Mouse (Mus musculus) lung, embryonic 14.5 days (tissue): ENCODE measurements around the gene Carmil2. TPM values are rescaled to one million over a fixed set of nuclear protein-coding genes. Genes with fewer than 3 reads are reported as not detected.

Experiments used
- ATAC-seq: fragments of 200-750 bp; cut with Nextera tagmentation; 2 replicates; pipeline ENCODE4 v1.8.0; 2017; ENCODE audit warnings: mild to moderate bottlenecking, moderate TSS enrichment, moderate library complexity; ENCODE audit not compliant: insufficient read depth
- DNase-seq: peaks from one replicate; pipeline ENCODE4 v3.0.0-alpha.2; 2015
- H3K27ac ChIP-seq: fragments of 300-500 bp; sonication (generic); 2 replicates; pipeline ENCODE4 v1.5.1; 2014; ENCODE audit warnings: low read depth, mild to moderate bottlenecking, moderate library complexity
- H3K27me3 ChIP-seq: fragments of 300-500 bp; sonication (generic); 2 replicates; pipeline ENCODE4 v1.6.1; 2014; ENCODE audit warnings: low read length, control low read depth; ENCODE audit not compliant: insufficient read depth
- H3K36me3 ChIP-seq: fragments of 300-500 bp; sonication (generic); 2 replicates; pipeline ENCODE4 v1.6.1; 2014; ENCODE audit warnings: control low read depth; ENCODE audit not compliant: insufficient read depth
- H3K4me1 ChIP-seq: fragments of 300-500 bp; sonication (generic); 2 replicates; pipeline ENCODE4 v1.6.1; 2014; ENCODE audit warnings: antibody characterized with exemption, control low read depth; ENCODE audit not compliant: insufficient read depth
- H3K4me2 ChIP-seq: fragments of 300-500 bp; sonication (generic); 2 replicates; pipeline ENCODE4 v1.6.1; 2014; ENCODE audit warnings: mild to moderate bottlenecking
- H3K4me3 ChIP-seq: fragments of 300-500 bp; sonication (generic); 2 replicates; pipeline ENCODE4 v1.5.1; 2014; ENCODE audit warnings: low read depth, low read length
- H3K9ac ChIP-seq: fragments of 300-500 bp; sonication (generic); 2 replicates; pipeline ENCODE4 v1.6.1; 2014
- H3K9me3 ChIP-seq: fragments of 300-500 bp; sonication (generic); 2 replicates; pipeline ENCODE4 v1.6.1; 2016; ENCODE audit warnings: low read depth, low read length, control low read depth
- CTCF ChIP-seq: IDR thresholded peaks from 2 replicates; pipeline ENCODE4 v1.5.1; 2016; ENCODE audit warnings: antibody characterized with exemption, low read depth
- WGBS: fragments of 180-500 bp; shearing (Covaris S2); extraction: QIAGEN DNeasy Blood & Tissue Kit; methylation state at CpG from one replicate; pipeline ENCODE4 v1.1.7; 2014; 5-methylcytosine and 5-hydroxymethylcytosine counted together
- polyA plus RNA-seq: library from polyadenylated mRNA; unstranded; fragments of >200 nt; fragmentation: Nextera tagmentation; extraction: Ambion mirVana; gene quantifications from 2 replicates; pipeline ENCODE4 v1.2.1, GENCODE M21; 2014

Gene Carmil2
- polyA plus RNA-seq: 0.70 and 1.1 TPM in 2 replicates

GRCm38 (mm10) chr8:105685796-105686308, at the start of gene Carmil2:
Gene Carmil2 (plus strand): TSS chr8:105686274.
- 0 out of 2 replicates have a peak within 1 kb of the TSS, but pooled peaks have one; percentile 5 for H3K9ac ChIP-seq
- H3K4me2 ChIP-seq: peak within 1 kb of the TSS; percentile 46
- no peak within 1 kb of the TSS for H3K4me3 ChIP-seq
- peak; percentile 59 for DNase-seq
- H3K36me3 ChIP-seq: peaks cover 36% of the 10 kb centered on the region
- no peaks in the 10 kb centered on the region for H3K9me3 ChIP-seq
- H3K27me3 ChIP-seq: no peaks in the 10 kb centered on the region
- H3K4me1 ChIP-seq: no peaks in the 10 kb centered on the region
- peak; percentile 64 for ATAC-seq
- peak; percentile 80 for TF ChIP-seq CTCF
- no peak within 1 kb of the TSS for H3K27ac ChIP-seq
- 8% methylated on average over 26 of the region's 26 CpGs for WGBS

GRCm38 (mm10) chr8:105636963-105637510, 49.0 kb upstream of the Carmil2 start, which contains the start of gene Agrp:
Gene Agrp (minus strand): TSS chr8:105637393.
- DNase-seq (peak; percentile 68), ATAC-seq (peak; percentile 33; the same call in 1 of the 2 replicates)
- Histone ChIP-seq H3K27ac (peak within 1 kb of the TSS; percentile 100), H3K4me3 (peak within 1 kb of the TSS; percentile 94), H3K4me1 (0 out of 2 replicates have a peak, but pooled peaks cover 10% of the 10 kb centered on the region), H3K9me3 (no peaks in the 10 kb centered on the region), H3K4me2 (peak within 1 kb of the TSS; percentile 73), H3K27me3 (no peaks in the 10 kb centered on the region), H3K9ac (peak within 1 kb of the TSS; percentile 99), H3K36me3 (peaks cover 6% of the 10 kb centered on the region; the same call in 1 of the 2 replicates)
- peak; percentile 1; the same call in 1 of the 2 replicates for TF ChIP-seq CTCF
- WGBS: under 1% methylated on average over 63 of the region's 63 CpGs

- TF ChIP-seq CTCF: no peak
Measured at GRCm38 (mm10) chr8:105637601-105638041, 48.5 kb upstream of the Carmil2 start.

GRCm38 (mm10) chr8:105638510-105638909, 47.6 kb upstream of the Carmil2 start:
- TF ChIP-seq CTCF: no peak
- 0 out of 2 replicates have a peak overlapping the region, but pooled peaks have one; percentile 100 for H3K27ac ChIP-seq
- peak overlapping the region; percentile 94 for H3K4me3 ChIP-seq
- ATAC-seq (no peak), DNase-seq (no peak)
- 0 out of 2 replicates have a peak, but pooled peaks cover 10% of the 10 kb centered on the region for H3K4me1 ChIP-seq
- peaks cover 7% of the 10 kb centered on the region for H3K36me3 ChIP-seq
- H3K9ac ChIP-seq: peak overlapping the region; percentile 99
- H3K9me3 ChIP-seq: no peaks in the 10 kb centered on the region
- H3K27me3 ChIP-seq: no peaks in the 10 kb centered on the region
- H3K4me2 ChIP-seq: peak overlapping the region; percentile 73
- WGBS: 79% methylated on average over 4 of the region's 4 CpGs

More at GRCm38 (mm10) chr8:105637601-105638041, 48.5 kb upstream of the Carmil2 start:
- peak; percentile 71 for DNase-seq
- H3K9ac ChIP-seq: peak overlapping the region; percentile 99
- peaks cover 6% of the 10 kb centered on the region; the same call in 1 of the 2 replicates for H3K36me3 ChIP-seq
- no peaks in the 10 kb centered on the region for H3K27me3 ChIP-seq
- WGBS: under 1% methylated on average over 11 of the region's 11 CpGs
- H3K4me3 ChIP-seq: peak overlapping the region; percentile 94
- H3K9me3 ChIP-seq: no peaks in the 10 kb centered on the region
- 0 out of 2 replicates have a peak, but pooled peaks cover 10% of the 10 kb centered on the region for H3K4me1 ChIP-seq
- ATAC-seq: no peak
- H3K4me2 ChIP-seq: peak overlapping the region; percentile 73
- H3K27ac ChIP-seq: peak overlapping the region; percentile 100

GRCm38 (mm10) chr8:105639835-105640234, 46.2 kb upstream of the Carmil2 start:
- ATAC-seq: no peak
- H3K9ac ChIP-seq: no peak overlapping the region
- no peak overlapping the region for H3K27ac ChIP-seq
- 0 out of 2 replicates have a peak, but pooled peaks cover 10% of the 10 kb centered on the region for H3K4me1 ChIP-seq
- no peaks in the 10 kb centered on the region for H3K9me3 ChIP-seq
- no peaks in the 10 kb centered on the region for H3K27me3 ChIP-seq
- DNase-seq: no peak
- no peak overlapping the region for H3K4me2 ChIP-seq
- no peak overlapping the region for H3K4me3 ChIP-seq
- no peak for TF ChIP-seq CTCF
- WGBS: 78% methylated on average over 1 of the region's 1 CpGs
- peaks cover 18% of the 10 kb centered on the region for H3K36me3 ChIP-seq

- no peak overlapping the region for H3K4me3 ChIP-seq
- H3K36me3 ChIP-seq: peaks cover 24% of the 10 kb centered on the region
- no peak for TF ChIP-seq CTCF
- H3K9ac ChIP-seq: no peak overlapping the region
- no peak for ATAC-seq
- no peak overlapping the region for H3K27ac ChIP-seq
- no peaks in the 10 kb centered on the region for H3K9me3 ChIP-seq
- H3K4me2 ChIP-seq: no peak overlapping the region
- 0 out of 2 replicates have a peak, but pooled peaks cover 10% of the 10 kb centered on the region for H3K4me1 ChIP-seq
- H3K27me3 ChIP-seq: no peaks in the 10 kb centered on the region
- WGBS: 64% methylated on average over 2 of the region's 2 CpGs
- peak; percentile 72 for DNase-seq
Measured at GRCm38 (mm10) chr8:105640511-105640910, 45.6 kb upstream of the Carmil2 start.

GRCm38 (mm10) chr8:105645205-105645604, 40.9 kb upstream of the Carmil2 start:
- TF ChIP-seq CTCF: no peak
- no peak overlapping the region for H3K27ac ChIP-seq
- peaks cover 50% of the 10 kb centered on the region for H3K36me3 ChIP-seq
- WGBS: 100% methylated on average over 1 of the region's 1 CpGs
- no peaks in the 10 kb centered on the region for H3K27me3 ChIP-seq
- H3K4me2 ChIP-seq: no peak overlapping the region
- no peak overlapping the region for H3K4me3 ChIP-seq
- no peaks in the 10 kb centered on the region for H3K9me3 ChIP-seq
- no peak overlapping the region for H3K9ac ChIP-seq
- DNase-seq: no peak
- no peaks in the 10 kb centered on the region for H3K4me1 ChIP-seq
- no peak for ATAC-seq
